Mouse (Mus musculus): Measurements from ENCODE around the gene Ckap5. TPM values are rescaled to one million over a fixed set of nuclear protein-coding genes. Genes with fewer than 3 reads are reported as not detected.

Ckap5 gene
- total and polyA plus RNA-seq, 2 experiments from 2014 or later: 103 to 142 TPM

- no peaks in the 10 kb centered on the region for H3K27me3 ChIP-seq (ENCODE audit: insufficient read depth, low read length)
- H3K36me3 ChIP-seq (ENCODE audit: insufficient read depth): peaks cover 55% of the 10 kb centered on the region
- H3K4me2 ChIP-seq (ENCODE audit: low read depth): no peak overlapping the region
- no peak overlapping the region for H3K27ac ChIP-seq (ENCODE audit: low read depth, low read length)
- no peak for TF ChIP-seq CTCF (IDR thresholded peaks at IDR 0.05; ENCODE audit: low read depth)
- WGBS: 91% methylated on average over 14 of the region's 14 CpGs
- H3K9ac ChIP-seq: no peak overlapping the region
- ATAC-seq (no peak), DNase-seq (no peak)
- H3K9me3 ChIP-seq (ENCODE audit: low read length): no peaks in the 10 kb centered on the region
- H3K4me3 ChIP-seq (ENCODE audit: low read depth, low read length): no peak overlapping the region
- peaks cover 9% of the 10 kb centered on the region; the same call in 1 of the 2 replicates for H3K4me1 ChIP-seq (ENCODE audit: insufficient read depth)
Measured at GRCm38 (mm10) chr2:91651458-91652258, 125.1 kb downstream of the Ckap5 start.

GRCm38 (mm10) chr2:91652863-91653262 lies 126.3 kb downstream of the Ckap5 start:
- 56% methylated on average over 6 of the region's 6 CpGs for WGBS
- H3K4me1 ChIP-seq (ENCODE audit: insufficient read depth): peaks cover 9% of the 10 kb centered on the region; the same call in 1 of the 2 replicates
- DNase-seq (no peak), ATAC-seq (no peak)
- H3K9ac ChIP-seq: peak overlapping the region; percentile 10; the same call in 1 of the 2 replicates
- H3K36me3 ChIP-seq (ENCODE audit: insufficient read depth): peaks cover 53% of the 10 kb centered on the region
- no peak overlapping the region for H3K4me3 ChIP-seq (ENCODE audit: low read depth, low read length)
- H3K4me2 ChIP-seq (ENCODE audit: low read depth): 0 out of 2 replicates have a peak overlapping the region, but pooled peaks have one; percentile 3
- no peak overlapping the region for H3K27ac ChIP-seq (ENCODE audit: low read depth, low read length)
- no peaks in the 10 kb centered on the region for H3K27me3 ChIP-seq (ENCODE audit: insufficient read depth, low read length)
- H3K9me3 ChIP-seq (ENCODE audit: low read length): no peaks in the 10 kb centered on the region
- no peak for TF ChIP-seq CTCF (IDR thresholded peaks at IDR 0.05; ENCODE audit: low read depth)

GRCm38 (mm10) chr2:91655388-91655787 lies 128.8 kb downstream of the Ckap5 start:
- DNase-seq: no peak
- Histone ChIP-seq H3K9me3 (ENCODE audit: low read length) (no peaks in the 10 kb centered on the region), H3K9ac (no peak overlapping the region), H3K27ac (ENCODE audit: low read depth, low read length) (no peak overlapping the region), H3K36me3 (ENCODE audit: insufficient read depth) (peaks cover 73% of the 10 kb centered on the region), H3K27me3 (ENCODE audit: insufficient read depth, low read length) (no peaks in the 10 kb centered on the region), H3K4me2 (ENCODE audit: low read depth) (no peak overlapping the region), H3K4me3 (ENCODE audit: low read depth, low read length) (no peak overlapping the region), H3K4me1 (ENCODE audit: insufficient read depth) (0 out of 2 replicates have a peak, but pooled peaks cover 5% of the 10 kb centered on the region)
- no peak for ATAC-seq
- WGBS: 91% methylated on average over 5 of the region's 5 CpGs
- TF ChIP-seq CTCF (IDR thresholded peaks at IDR 0.05; ENCODE audit: low read depth): no peak

- WGBS: 70% methylated on average over 6 of the region's 6 CpGs
- Histone ChIP-seq H3K4me2 (ENCODE audit: low read depth) (no peak overlapping the region), H3K4me1 (ENCODE audit: insufficient read depth) (0 out of 2 replicates have a peak, but pooled peaks cover 3% of the 10 kb centered on the region), H3K9ac (no peak overlapping the region), H3K4me3 (ENCODE audit: low read depth, low read length) (no peak overlapping the region), H3K36me3 (ENCODE audit: insufficient read depth) (peaks cover 75% of the 10 kb centered on the region), H3K27me3 (ENCODE audit: insufficient read depth, low read length) (no peaks in the 10 kb centered on the region), H3K27ac (ENCODE audit: low read depth, low read length) (no peak overlapping the region), H3K9me3 (ENCODE audit: low read length) (no peaks in the 10 kb centered on the region)
- no peak for TF ChIP-seq CTCF (IDR thresholded peaks at IDR 0.05; ENCODE audit: low read depth)
- no peak for ATAC-seq
- no peak for DNase-seq
Measured at GRCm38 (mm10) chr2:91655827-91656226, 129.3 kb downstream of the Ckap5 start.

- Histone ChIP-seq H3K27ac (ENCODE audit: low read depth, low read length) (no peak overlapping the region), H3K9ac (no peak overlapping the region), H3K36me3 (ENCODE audit: insufficient read depth) (peaks cover 82% of the 10 kb centered on the region), H3K4me3 (ENCODE audit: low read depth, low read length) (no peak overlapping the region), H3K27me3 (ENCODE audit: insufficient read depth, low read length) (no peaks in the 10 kb centered on the region), H3K4me2 (ENCODE audit: low read depth) (no peak overlapping the region), H3K4me1 (ENCODE audit: insufficient read depth) (no peaks in the 10 kb centered on the region), H3K9me3 (ENCODE audit: low read length) (no peaks in the 10 kb centered on the region)
- no peak for ATAC-seq
- WGBS: 73% methylated on average over 8 of the region's 8 CpGs
- DNase-seq: no peak
- peak; percentile 25; the same call in 1 of the 2 replicates for TF ChIP-seq CTCF (IDR thresholded peaks at IDR 0.05; ENCODE audit: low read depth)
Measured at GRCm38 (mm10) chr2:91656774-91657173, 130.2 kb downstream of the Ckap5 start.

- peaks cover 82% of the 10 kb centered on the region for H3K36me3 ChIP-seq (ENCODE audit: insufficient read depth)
- H3K9me3 ChIP-seq (ENCODE audit: low read length): no peaks in the 10 kb centered on the region
- no peak overlapping the region for H3K4me3 ChIP-seq (ENCODE audit: low read depth, low read length)
- no peak for TF ChIP-seq CTCF (IDR thresholded peaks at IDR 0.05; ENCODE audit: low read depth)
- no peak overlapping the region for H3K9ac ChIP-seq
- H3K27ac ChIP-seq (ENCODE audit: low read depth, low read length): no peak overlapping the region
- ATAC-seq (no peak), DNase-seq (no peak)
- no peaks in the 10 kb centered on the region for H3K27me3 ChIP-seq (ENCODE audit: insufficient read depth, low read length)
- H3K4me2 ChIP-seq (ENCODE audit: low read depth): no peak overlapping the region
- 95% methylated on average over 8 of the region's 8 CpGs for WGBS
- no peaks in the 10 kb centered on the region for H3K4me1 ChIP-seq (ENCODE audit: insufficient read depth)
Measured at GRCm38 (mm10) chr2:91659657-91660056, 133.1 kb downstream of the Ckap5 start.

GRCm38 (mm10) chr2:91660981-91661380 lies 134.4 kb downstream of the Ckap5 start:
- Histone ChIP-seq H3K27ac (ENCODE audit: low read depth, low read length) (no peak overlapping the region), H3K4me2 (ENCODE audit: low read depth) (no peak overlapping the region), H3K27me3 (ENCODE audit: insufficient read depth, low read length) (no peaks in the 10 kb centered on the region), H3K9ac (no peak overlapping the region), H3K4me3 (ENCODE audit: low read depth, low read length) (no peak overlapping the region), H3K9me3 (ENCODE audit: low read length) (no peaks in the 10 kb centered on the region), H3K4me1 (ENCODE audit: insufficient read depth) (no peaks in the 10 kb centered on the region), H3K36me3 (ENCODE audit: insufficient read depth) (peaks cover 73% of the 10 kb centered on the region)
- DNase-seq: no peak
- WGBS: 90% methylated on average over 6 of the region's 6 CpGs
- ATAC-seq: no peak
- TF ChIP-seq CTCF (IDR thresholded peaks at IDR 0.05; ENCODE audit: low read depth): no peak
